Mouse (Mus musculus): Measurements from ENCODE around the gene Emsy. TPM values are rescaled to one million over a fixed set of nuclear protein-coding genes. Genes with fewer than 3 reads are reported as not detected.
A peak's percentile ranks its signal among the peaks of the same experiment; 100 is the strongest.

The Emsy gene
- total RNA-seq, 2 experiments from 2014 or later, result 77.0 to 167 TPM

GRCm38 (mm10) chr7:98584555-98584954 lies 72.0 kb downstream of the Emsy start:
- ATAC-seq (replicated peaks; ENCODE audit: low FRiP score, poor library complexity, severe bottlenecking), result no peak

GRCm38 (mm10) chr7:98581266-98581665 lies 75.3 kb downstream of the Emsy start:
- no peak for ATAC-seq (replicated peaks; ENCODE audit: low FRiP score, poor library complexity, severe bottlenecking)

- ATAC-seq (replicated peaks; ENCODE audit: low FRiP score, poor library complexity, severe bottlenecking), result no peak
These were observed 76.1 kb downstream of the Emsy start for GRCm38 (mm10) chr7:98580441-98580840.

GRCm38 (mm10) chr7:98579731-98580130 lies 76.9 kb downstream of the Emsy start:
- ATAC-seq (replicated peaks; ENCODE audit: low FRiP score, poor library complexity, severe bottlenecking), result no peak

- ATAC-seq (replicated peaks; ENCODE audit: low FRiP score, poor library complexity, severe bottlenecking), result no peak
These were observed 79.1 kb downstream of the Emsy start for GRCm38 (mm10) chr7:98577461-98577860.

GRCm38 (mm10) chr7:98575651-98576239 lies 80.8 kb downstream of the Emsy start:
- no peak for ATAC-seq (replicated peaks; ENCODE audit: low FRiP score, poor library complexity, severe bottlenecking)

- no peak for ATAC-seq (replicated peaks; ENCODE audit: low FRiP score, poor library complexity, severe bottlenecking)
These were observed 81.8 kb downstream of the Emsy start for GRCm38 (mm10) chr7:98574771-98575191.

GRCm38 (mm10) chr7:98574271-98574670 lies 82.3 kb downstream of the Emsy start:
- ATAC-seq (replicated peaks; ENCODE audit: low FRiP score, poor library complexity, severe bottlenecking), result no peak

- no peak for ATAC-seq (replicated peaks; ENCODE audit: low FRiP score, poor library complexity, severe bottlenecking)
These were observed 83.3 kb downstream of the Emsy start for GRCm38 (mm10) chr7:98573231-98573781.

- ATAC-seq (replicated peaks; ENCODE audit: low FRiP score, poor library complexity, severe bottlenecking), result no peak
These were observed 84.2 kb downstream of the Emsy start for GRCm38 (mm10) chr7:98572223-98572868.

GRCm38 (mm10) chr7:98570824-98571505 lies 85.6 kb downstream of the Emsy start:
- ATAC-seq (replicated peaks; ENCODE audit: low FRiP score, poor library complexity, severe bottlenecking), result no peak

GRCm38 (mm10) chr7:98567056-98567455 lies 89.5 kb downstream of the Emsy start:
- ATAC-seq (replicated peaks; ENCODE audit: low FRiP score, poor library complexity, severe bottlenecking), result no peak

GRCm38 (mm10) chr7:98564607-98565364 lies 91.8 kb downstream of the Emsy start:
- ATAC-seq (replicated peaks; ENCODE audit: low FRiP score, poor library complexity, severe bottlenecking), result 0 out of 2 replicates have a peak, but pooled peaks have one; percentile 48

- no peak for ATAC-seq (replicated peaks; ENCODE audit: low FRiP score, poor library complexity, severe bottlenecking)
These were observed 92.6 kb downstream of the Emsy start for GRCm38 (mm10) chr7:98563991-98564390.

- ATAC-seq (replicated peaks; ENCODE audit: low FRiP score, poor library complexity, severe bottlenecking), result no peak
These were observed 93.6 kb downstream of the Emsy start for GRCm38 (mm10) chr7:98562966-98563365.

- ATAC-seq (replicated peaks; ENCODE audit: low FRiP score, poor library complexity, severe bottlenecking), result no peak
These were observed 94.4 kb downstream of the Emsy start for GRCm38 (mm10) chr7:98562186-98562585.

- no peak for ATAC-seq (replicated peaks; ENCODE audit: low FRiP score, poor library complexity, severe bottlenecking)
These were observed 94.9 kb downstream of the Emsy start for GRCm38 (mm10) chr7:98561556-98562164.

- ATAC-seq (replicated peaks; ENCODE audit: low FRiP score, poor library complexity, severe bottlenecking), result no peak
These were observed 98.3 kb downstream of the Emsy start for GRCm38 (mm10) chr7:98558128-98558921.

All from erythroid progenitor cell, adult 5-6 weeks (primary cell).